Mouse (Mus musculus) forebrain, embryonic 12.5 days (tissue): ENCODE measurements at regions not wholly inside any gene's neighbourhood (a gene's known extent, or its start where the extent isn't known, plus 50 kb on each side); places are given as distances from the start of the nearest gene placed in this dataset.
A peak's percentile ranks its signal among the peaks of the same experiment; 100 is the strongest.

Experiments used
- ATAC-seq: fragments of 200-750 bp; cut with Nextera tagmentation; 2 replicates; pipeline ENCODE4 v1.8.0; 2017; ENCODE audit warnings: moderate TSS enrichment; ENCODE audit not compliant: low FRiP score
- H3K27ac ChIP-seq: fragments of 300-500 bp; sonication (generic); 2 replicates; pipeline ENCODE4 v1.5.1; 2016; ENCODE audit warnings: mild to moderate bottlenecking
- H3K27me3 ChIP-seq: fragments of 300-500 bp; sonication (generic); 2 replicates; pipeline ENCODE4 v1.6.1; 2016; ENCODE audit warnings: mild to moderate bottlenecking
- H3K36me3 ChIP-seq: fragments of 300-500 bp; sonication (generic); replicated peaks from 2 replicates; pipeline ENCODE4 v1.6.1; 2016; ENCODE audit warnings: mild to moderate bottlenecking
- H3K4me1 ChIP-seq: fragments of 300-500 bp; sonication (generic); 2 replicates; pipeline ENCODE4 v1.6.1; 2016
- H3K4me2 ChIP-seq: fragments of 300-500 bp; sonication (generic); 2 replicates; pipeline ENCODE4 v1.6.1; 2016; ENCODE audit warnings: mild to moderate bottlenecking, moderate library complexity
- H3K4me3 ChIP-seq: fragments of 300-500 bp; sonication (generic); replicated peaks from 2 replicates; pipeline ENCODE4 v1.5.1; 2016; ENCODE audit warnings: mild to moderate bottlenecking
- H3K9ac ChIP-seq: fragments of 300-500 bp; sonication (generic); 2 replicates; pipeline ENCODE4 v1.6.1; 2016; ENCODE audit warnings: mild to moderate bottlenecking
- H3K9me3 ChIP-seq: fragments of 300-500 bp; sonication (generic); 2 replicates; pipeline ENCODE4 v1.6.1; 2016
- WGBS: fragments of 180-500 bp; shearing (Covaris S2); methylation state at CpG from one replicate; pipeline ENCODE4 v1.1.7; 2016; 5-methylcytosine and 5-hydroxymethylcytosine counted together

DNA sequence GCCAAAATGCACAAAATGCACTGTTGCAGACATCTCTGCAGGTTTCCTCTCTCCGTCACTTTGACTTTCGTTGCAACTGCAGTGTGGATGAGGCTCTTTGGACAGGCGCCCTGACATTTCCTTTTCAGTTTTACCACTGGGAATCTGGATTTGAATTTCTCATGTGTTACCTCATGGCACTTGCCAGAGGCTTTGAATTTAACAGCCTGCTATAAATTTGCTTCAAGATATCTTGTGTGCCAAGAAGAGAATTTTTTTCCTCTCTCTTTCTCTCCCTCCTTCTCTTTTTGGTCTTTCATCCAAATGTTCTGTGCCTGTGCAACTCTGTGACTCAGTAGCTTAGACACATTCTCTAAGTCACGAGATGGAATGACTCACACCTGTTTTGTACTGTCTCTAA, 2213.6 kb upstream of the Lrrc6 start:
- Histone ChIP-seq H3K36me3 (no peaks in the 10 kb centered on the region), H3K27ac (no peak overlapping the region), H3K9me3 (no peaks in the 10 kb centered on the region), H3K4me1 (no peaks in the 10 kb centered on the region), H3K9ac (no peak overlapping the region), H3K27me3 (no peaks in the 10 kb centered on the region), H3K4me2 (no peak overlapping the region), H3K4me3 (no peak overlapping the region)
- ATAC-seq = no peak
- 90% methylated on average over 4 of the region's 4 CpGs for WGBS

DNA sequence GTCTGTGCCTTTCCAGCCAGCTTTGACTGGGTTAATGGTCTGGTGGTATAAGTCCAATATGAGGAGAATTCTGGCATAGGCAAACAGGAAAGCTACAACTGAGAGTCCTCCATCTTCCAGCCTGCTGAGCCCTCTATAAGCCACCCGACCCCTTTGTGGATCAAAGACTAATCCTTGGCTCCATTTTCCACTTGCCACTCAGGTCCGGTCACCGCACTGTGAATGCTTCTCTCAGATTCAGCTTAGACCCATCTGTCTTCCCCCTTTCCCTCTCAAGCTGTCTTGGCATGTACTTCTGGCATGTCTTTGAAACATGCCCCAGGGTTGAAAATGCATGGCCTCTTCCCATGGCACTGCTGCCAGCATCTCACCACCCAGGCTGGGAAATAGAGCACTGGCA, 2206.6 kb upstream of the Lrrc6 start:
- no peak overlapping the region for H3K4me3 ChIP-seq
- WGBS = 79% methylated on average over 3 of the region's 3 CpGs
- no peak overlapping the region for H3K9ac ChIP-seq
- H3K27me3 ChIP-seq = no peaks in the 10 kb centered on the region
- H3K4me2 ChIP-seq = no peak overlapping the region
- no peak overlapping the region for H3K27ac ChIP-seq
- ATAC-seq = no peak
- no peaks in the 10 kb centered on the region for H3K36me3 ChIP-seq
- H3K9me3 ChIP-seq = no peaks in the 10 kb centered on the region
- H3K4me1 ChIP-seq = no peaks in the 10 kb centered on the region

DNA sequence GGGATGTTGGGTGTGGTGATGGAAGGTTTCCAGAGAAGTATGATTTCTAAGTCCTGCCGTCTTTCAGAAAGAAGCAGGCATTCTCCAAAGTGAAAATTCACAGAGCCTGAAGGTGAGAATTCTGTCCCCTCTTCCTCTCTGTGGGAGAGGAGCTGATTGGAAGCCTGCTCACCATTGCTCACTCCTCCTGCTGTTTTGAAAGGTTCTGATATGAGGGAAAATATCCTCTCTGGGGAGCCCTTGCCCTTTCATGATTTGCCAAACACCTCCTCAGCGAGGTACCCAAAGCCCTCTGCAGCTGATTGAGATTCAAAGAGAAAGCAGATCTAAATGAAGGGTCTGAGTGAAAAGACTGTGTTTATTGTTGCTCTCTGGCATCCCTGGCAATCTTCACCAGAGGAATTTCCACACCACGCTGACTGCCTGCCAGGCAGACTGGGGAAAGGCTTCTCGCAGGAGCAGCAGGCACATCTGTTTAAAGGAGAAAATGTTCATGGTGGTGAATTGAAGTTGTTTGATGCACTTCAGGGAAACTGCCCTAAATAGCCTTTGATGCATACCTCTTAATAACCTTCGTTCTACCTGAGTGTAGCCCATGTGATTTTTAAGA, 2194.4 kb upstream of the Lrrc6 start:
- 69% methylated on average over 5 of the region's 5 CpGs for WGBS
- Histone ChIP-seq H3K36me3 (no peaks in the 10 kb centered on the region), H3K4me2 (no peak overlapping the region), H3K27me3 (no peaks in the 10 kb centered on the region), H3K9ac (no peak overlapping the region), H3K9me3 (no peaks in the 10 kb centered on the region), H3K4me1 (no peaks in the 10 kb centered on the region), H3K4me3 (no peak overlapping the region), H3K27ac (no peak overlapping the region)
- no peak for ATAC-seq

DNA sequence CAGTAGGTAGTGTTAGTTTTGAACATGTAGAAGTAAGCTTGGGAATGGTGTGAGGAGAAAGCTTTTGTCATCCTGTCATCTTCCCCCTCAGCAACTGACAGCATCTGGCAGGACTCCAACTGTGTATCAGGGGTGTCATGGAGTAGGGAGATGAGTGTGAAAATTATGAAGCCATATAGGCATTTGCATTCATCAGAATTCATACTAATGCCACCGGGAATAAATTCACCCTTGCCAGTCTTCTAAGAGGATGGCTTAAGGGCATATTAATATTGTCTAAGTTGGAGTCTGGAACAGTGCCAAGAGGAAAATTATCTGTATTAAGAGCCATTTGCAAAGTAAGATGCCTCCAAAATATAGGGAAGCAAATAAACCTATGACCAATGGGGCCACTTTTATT, 2166.8 kb upstream of the Lrrc6 start:
- 84% methylated on average over 1 of the region's 1 CpGs for WGBS
- Histone ChIP-seq H3K27me3 (no peaks in the 10 kb centered on the region), H3K27ac (no peak overlapping the region), H3K9me3 (no peaks in the 10 kb centered on the region), H3K9ac (no peak overlapping the region), H3K36me3 (no peaks in the 10 kb centered on the region), H3K4me2 (no peak overlapping the region), H3K4me3 (no peak overlapping the region), H3K4me1 (no peaks in the 10 kb centered on the region)
- no peak for ATAC-seq

DNA sequence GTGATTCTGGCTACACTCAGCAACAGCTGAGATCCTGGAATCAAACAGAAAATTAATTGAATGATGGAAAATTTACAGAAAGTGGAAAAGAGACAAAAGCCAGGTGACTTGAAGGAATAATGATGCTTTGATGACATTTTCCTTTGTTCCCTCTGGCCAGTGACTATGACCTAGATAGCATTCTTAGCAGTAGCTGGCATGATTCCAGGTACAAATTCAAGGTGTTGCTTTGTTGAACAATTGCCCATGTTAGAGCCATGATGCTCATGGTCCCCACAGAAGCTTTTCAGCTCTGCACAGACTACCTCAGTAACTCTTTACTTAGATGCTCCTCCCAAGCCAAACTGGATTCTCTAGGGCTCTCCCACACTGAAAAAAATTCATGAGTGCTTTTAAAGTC, 2164.6 kb upstream of the Lrrc6 start:
- Histone ChIP-seq H3K4me3 (no peak overlapping the region), H3K4me2 (no peak overlapping the region), H3K9ac (no peak overlapping the region), H3K27me3 (no peaks in the 10 kb centered on the region), H3K9me3 (no peaks in the 10 kb centered on the region), H3K36me3 (no peaks in the 10 kb centered on the region), H3K27ac (no peak overlapping the region), H3K4me1 (no peaks in the 10 kb centered on the region)
- no peak for ATAC-seq

DNA sequence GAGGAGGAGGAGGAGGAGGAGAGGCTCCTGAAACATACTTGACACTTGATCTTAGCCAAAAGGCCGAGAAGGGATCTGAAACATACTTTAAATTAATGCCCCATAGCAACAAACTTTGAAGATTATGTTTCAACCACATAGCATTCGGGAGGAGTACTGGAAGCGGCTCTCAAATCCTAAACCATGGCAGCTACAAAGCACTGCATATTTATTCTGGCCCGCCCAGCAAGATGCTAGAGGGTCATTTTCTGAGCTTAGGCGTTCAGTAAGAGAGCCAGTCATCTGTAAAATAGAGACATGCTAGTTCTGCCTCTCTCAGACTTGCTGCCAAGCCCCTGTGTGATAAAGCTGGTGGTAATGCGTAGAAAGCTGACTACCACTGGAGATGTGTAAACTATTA, 2156.0 kb upstream of the Lrrc6 start:
- no peaks in the 10 kb centered on the region for H3K4me1 ChIP-seq

DNA sequence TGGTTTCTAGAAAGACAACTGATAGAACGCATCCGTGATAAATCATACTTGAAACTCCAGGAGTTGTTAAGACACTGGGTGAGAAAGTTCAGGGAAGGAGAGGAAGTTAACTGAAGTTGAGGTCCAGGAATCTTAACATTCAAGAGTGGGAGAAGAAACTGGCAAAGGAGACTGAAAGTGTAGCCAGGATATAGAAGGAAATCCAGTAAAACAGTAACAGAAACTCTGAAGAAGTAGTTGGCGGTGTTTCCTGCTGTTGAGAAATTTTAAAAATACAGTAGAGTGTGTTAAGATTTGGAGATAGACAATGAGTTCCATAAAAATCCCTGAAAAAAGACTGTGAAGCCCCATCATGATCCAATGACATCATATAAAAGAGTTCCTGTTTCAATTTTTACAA, 2154.3 kb upstream of the Lrrc6 start:
- Histone ChIP-seq H3K9ac (no peak overlapping the region), H3K4me3 (no peak overlapping the region), H3K36me3 (no peaks in the 10 kb centered on the region), H3K4me1 (peaks cover 2% of the 10 kb centered on the region), H3K27me3 (no peaks in the 10 kb centered on the region), H3K27ac (no peak overlapping the region), H3K9me3 (no peaks in the 10 kb centered on the region), H3K4me2 (no peak overlapping the region)
- 89% methylated on average over 3 of the region's 3 CpGs for WGBS
- no peak for ATAC-seq

More for the DNA sequence above, 2156.0 kb upstream of the Lrrc6 start:
- no peak overlapping the region for H3K9ac ChIP-seq
- ATAC-seq = no peak
- H3K9me3 ChIP-seq = no peaks in the 10 kb centered on the region
- H3K36me3 ChIP-seq = no peaks in the 10 kb centered on the region
- no peaks in the 10 kb centered on the region for H3K27me3 ChIP-seq
- H3K27ac ChIP-seq = no peak overlapping the region
- no peak overlapping the region for H3K4me3 ChIP-seq
- WGBS = 70% methylated on average over 6 of the region's 6 CpGs
- H3K4me2 ChIP-seq = no peak overlapping the region

DNA sequence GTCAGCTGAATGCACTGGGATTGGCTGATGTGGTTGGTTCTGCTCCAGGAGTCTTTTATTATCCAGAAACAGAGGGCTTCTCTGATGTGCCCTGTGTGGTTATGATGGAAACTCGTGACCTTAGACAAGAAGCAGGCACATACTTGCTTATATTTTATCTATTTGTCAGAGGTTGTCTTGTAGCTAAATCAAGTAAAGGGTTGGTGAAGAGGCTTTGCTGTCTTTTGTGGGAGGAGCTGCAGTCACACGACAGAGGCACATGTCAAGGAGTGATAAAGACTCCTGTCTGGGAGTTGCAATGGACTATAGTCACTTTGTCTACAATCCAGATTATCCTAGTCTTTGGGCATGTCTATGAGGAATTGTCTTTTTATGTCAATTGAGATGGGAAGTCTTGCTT, 2149.9 kb upstream of the Lrrc6 start:
- Histone ChIP-seq H3K9me3 (no peaks in the 10 kb centered on the region), H3K4me2 (no peak overlapping the region), H3K27me3 (no peaks in the 10 kb centered on the region), H3K4me3 (no peak overlapping the region), H3K36me3 (no peaks in the 10 kb centered on the region), H3K27ac (no peak overlapping the region), H3K4me1 (peaks cover 9% of the 10 kb centered on the region), H3K9ac (no peak overlapping the region)
- 63% methylated on average over 2 of the region's 2 CpGs for WGBS
- ATAC-seq = peak; percentile 33

DNA sequence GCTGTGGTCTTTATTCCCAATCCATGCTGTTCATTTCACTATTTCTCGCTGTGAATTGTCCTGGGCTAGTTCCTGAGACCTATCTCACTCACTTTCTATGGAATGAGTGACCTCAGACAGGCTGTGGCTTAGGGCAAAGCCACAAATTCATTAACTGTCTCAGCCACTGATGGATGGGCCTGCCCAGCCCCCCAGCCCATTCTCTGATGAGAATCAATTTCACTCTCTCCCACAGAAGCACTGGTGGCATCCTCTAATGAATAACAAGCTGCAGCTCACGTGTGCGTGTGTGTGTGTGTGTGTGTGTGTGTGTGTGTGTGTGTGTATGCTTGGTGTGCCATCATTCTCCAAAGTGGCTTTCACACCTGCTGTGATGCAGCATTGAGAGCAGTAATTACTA, 2149.3 kb upstream of the Lrrc6 start:
- Histone ChIP-seq H3K9ac (no peak overlapping the region), H3K9me3 (no peaks in the 10 kb centered on the region), H3K36me3 (no peaks in the 10 kb centered on the region), H3K4me1 (peaks cover 9% of the 10 kb centered on the region), H3K4me3 (no peak overlapping the region), H3K27ac (no peak overlapping the region), H3K27me3 (no peaks in the 10 kb centered on the region), H3K4me2 (no peak overlapping the region)
- peak; percentile 77 for ATAC-seq
- WGBS = 66% methylated on average over 3 of the region's 3 CpGs

DNA sequence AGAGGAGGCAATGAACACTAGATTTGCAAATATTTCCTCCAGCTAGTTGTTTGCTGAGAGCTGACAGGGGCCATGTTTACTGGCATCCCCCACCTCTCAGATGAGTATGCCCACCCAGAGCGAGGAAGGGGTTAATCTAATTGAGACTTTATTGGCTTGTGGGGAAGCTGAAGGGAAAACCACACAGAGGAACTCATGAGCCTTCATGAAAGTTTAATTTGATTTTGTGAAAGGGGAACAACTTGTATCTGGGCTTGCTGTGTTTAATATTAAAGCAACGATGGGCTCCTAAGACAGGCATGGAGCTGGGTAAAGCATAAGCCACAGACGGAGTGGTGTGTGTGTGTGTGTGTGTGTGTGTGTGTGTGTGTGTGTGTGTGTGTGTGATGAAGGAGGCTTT, 2146.2 kb upstream of the Lrrc6 start:
- Histone ChIP-seq H3K4me1 (peaks cover 9% of the 10 kb centered on the region), H3K9ac (no peak overlapping the region), H3K9me3 (no peaks in the 10 kb centered on the region), H3K36me3 (no peaks in the 10 kb centered on the region), H3K4me3 (no peak overlapping the region), H3K27ac (no peak overlapping the region), H3K27me3 (no peaks in the 10 kb centered on the region), H3K4me2 (no peak overlapping the region)
- WGBS = 83% methylated on average over 3 of the region's 3 CpGs
- ATAC-seq = no peak

DNA sequence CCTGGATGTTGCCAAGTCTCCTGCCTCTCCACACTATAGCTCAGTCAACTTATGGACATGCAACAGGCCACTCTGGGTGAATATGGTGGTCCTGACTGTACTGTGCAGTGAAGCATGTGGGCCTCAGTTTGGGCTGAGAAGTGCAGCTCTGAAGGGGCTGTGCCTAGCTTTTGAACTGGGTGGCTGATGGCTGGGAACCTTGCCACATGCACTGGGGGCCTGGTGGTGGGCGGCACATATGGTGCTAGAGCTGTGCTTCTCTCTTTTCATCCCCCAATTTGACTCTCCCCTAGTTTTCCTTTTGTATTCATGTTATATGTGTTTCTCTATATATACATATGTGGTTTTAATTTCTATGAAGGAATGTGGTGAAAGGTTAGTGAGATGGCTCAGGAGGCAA, 2144.2 kb upstream of the Lrrc6 start:
- H3K36me3 ChIP-seq = no peaks in the 10 kb centered on the region

DNA sequence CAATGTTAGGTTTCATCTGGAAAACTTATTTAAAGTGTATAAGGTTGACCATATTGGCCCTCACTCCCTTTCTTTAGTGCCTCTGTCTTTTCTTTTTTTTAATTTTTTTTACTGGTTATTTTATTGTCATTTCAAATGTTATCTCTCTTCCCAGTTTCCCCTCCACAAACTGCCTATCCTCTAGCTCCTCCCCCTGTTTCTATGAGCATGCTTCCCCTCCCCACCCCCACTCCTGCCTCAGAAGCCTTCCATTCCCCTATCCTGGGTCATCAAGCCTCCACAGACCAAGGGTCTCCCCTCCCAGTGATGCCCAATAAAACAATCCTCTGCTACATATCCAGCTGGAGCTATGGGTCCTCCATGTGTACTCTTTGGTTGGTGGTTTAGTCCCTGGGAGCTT, 2134.9 kb upstream of the Lrrc6 start:
- Histone ChIP-seq H3K36me3 (no peaks in the 10 kb centered on the region), H3K9ac (no peak overlapping the region), H3K4me2 (no peak overlapping the region), H3K27ac (no peak overlapping the region), H3K9me3 (no peaks in the 10 kb centered on the region), H3K4me1 (no peaks in the 10 kb centered on the region), H3K27me3 (no peaks in the 10 kb centered on the region), H3K4me3 (no peak overlapping the region)
- ATAC-seq = no peak

More for the DNA sequence above, 2144.2 kb upstream of the Lrrc6 start:
- Histone ChIP-seq H3K4me2 (no peak overlapping the region), H3K27me3 (no peaks in the 10 kb centered on the region), H3K9me3 (no peaks in the 10 kb centered on the region), H3K9ac (no peak overlapping the region), H3K4me3 (no peak overlapping the region), H3K4me1 (peaks cover 5% of the 10 kb centered on the region), H3K27ac (no peak overlapping the region)
- 77% methylated on average over 1 of the region's 1 CpGs for WGBS
- ATAC-seq = no peak

DNA sequence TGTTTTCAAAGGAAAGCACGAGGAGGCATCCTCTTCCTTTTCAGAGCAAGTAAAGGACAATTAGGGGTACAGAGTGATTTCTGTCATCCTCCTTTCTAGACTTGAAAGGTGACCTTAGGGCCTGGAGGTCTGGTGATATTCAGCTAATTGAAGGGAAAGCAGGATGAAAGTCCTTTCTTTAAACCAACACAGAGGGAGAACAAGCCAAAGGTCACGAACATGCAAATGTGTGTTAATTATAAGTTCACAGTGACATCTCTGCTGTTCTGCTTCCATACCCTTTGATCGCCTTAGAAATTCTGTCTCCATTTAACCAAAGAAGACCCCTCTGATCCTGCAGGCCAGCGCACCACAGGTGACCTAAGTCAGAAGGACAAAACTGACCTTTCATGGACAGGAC, 2126.3 kb upstream of the Lrrc6 start:
- no peaks in the 10 kb centered on the region for H3K27me3 ChIP-seq
- H3K4me2 ChIP-seq = no peak overlapping the region
- H3K27ac ChIP-seq = no peak overlapping the region
- H3K9ac ChIP-seq = no peak overlapping the region
- no peak for ATAC-seq
- no peaks in the 10 kb centered on the region for H3K4me1 ChIP-seq
- WGBS = 61% methylated on average over 4 of the region's 4 CpGs
- H3K36me3 ChIP-seq = no peaks in the 10 kb centered on the region
- no peak overlapping the region for H3K4me3 ChIP-seq
- H3K9me3 ChIP-seq = no peaks in the 10 kb centered on the region

DNA sequence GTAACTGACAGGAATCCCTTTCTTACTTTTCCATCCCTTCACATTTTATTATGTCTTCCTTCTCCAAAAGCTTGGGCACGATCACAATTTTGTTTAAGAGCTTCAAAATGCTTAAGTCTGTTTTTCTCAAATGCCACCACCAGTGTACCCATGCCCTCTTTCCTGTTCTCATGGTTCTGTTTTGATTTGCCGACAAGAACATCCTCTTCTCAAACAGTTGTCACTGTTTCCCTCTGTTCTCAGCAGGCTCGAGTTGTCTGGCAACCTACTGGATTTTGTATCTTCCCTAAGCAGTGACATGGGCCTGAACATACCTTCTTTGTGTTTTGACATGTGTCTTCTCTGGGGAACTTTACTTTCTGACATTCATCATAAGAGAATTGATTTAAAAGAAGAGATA, 2124.1 kb upstream of the Lrrc6 start:
- H3K9ac ChIP-seq = no peak overlapping the region
- WGBS = 81% methylated on average over 3 of the region's 3 CpGs

More for the DNA sequence above, 2124.1 kb upstream of the Lrrc6 start:
- no peaks in the 10 kb centered on the region for H3K36me3 ChIP-seq
- no peaks in the 10 kb centered on the region for H3K9me3 ChIP-seq
- no peak overlapping the region for H3K27ac ChIP-seq
- no peak for ATAC-seq
- H3K27me3 ChIP-seq = no peaks in the 10 kb centered on the region
- no peaks in the 10 kb centered on the region for H3K4me1 ChIP-seq
- no peak overlapping the region for H3K4me3 ChIP-seq
- no peak overlapping the region for H3K4me2 ChIP-seq
